Mouse (Mus musculus) liver, embryonic 16.5 days (tissue): Measurements from ENCODE around the gene Pdzd4. TPM values are rescaled to one million over a fixed set of nuclear protein-coding genes. Genes with fewer than 3 reads are reported as not detected.

Experiments
- polyA plus RNA-seq: library from polyadenylated mRNA; unstranded; fragments of >200 nt; fragmentation: Nextera tagmentation; extraction: Ambion mirVana; gene quantifications from 2 replicates; pipeline ENCODE4 v1.2.1, GENCODE M21; 2015

Gene Pdzd4
- polyA plus RNA-seq, 1 experiment from 2014 or later = 0.08 TPM

Other genes starting within 250 kb of the Pdzd4 start
- gene Dusp9, start 185.6 kb downstream of the Pdzd4 start, polyA plus RNA-seq = 21.3 and 21.5 TPM in 2 replicates
- gene Pnck, start 164.9 kb downstream of the Pdzd4 start, polyA plus RNA-seq = 1.5 and 1.6 TPM in 2 replicates
- gene Slc6a8, start 151.8 kb downstream of the Pdzd4 start, polyA plus RNA-seq = 0.12 and 0.50 TPM in 2 replicates
- gene Bcap31, start 108.8 kb downstream of the Pdzd4 start, polyA plus RNA-seq = 129 and 137 TPM in 2 replicates
- gene Abcd1, start 108.4 kb downstream of the Pdzd4 start, polyA plus RNA-seq = 8.0 and 8.1 TPM in 2 replicates
- gene Plxnb3, start 67.9 kb downstream of the Pdzd4 start, polyA plus RNA-seq = 0.23 and 0.47 TPM in 2 replicates
- gene Srpk3, start 50.6 kb downstream of the Pdzd4 start, polyA plus RNA-seq = 1.1 and 2.9 TPM in 2 replicates
- 111 and 112 TPM in 2 replicates for gene Idh3g, start 38.1 kb downstream of the Pdzd4 start, polyA plus RNA-seq
- gene Ssr4, start 37.9 kb downstream of the Pdzd4 start, polyA plus RNA-seq = 158 and 167 TPM in 2 replicates
- gene Avpr2, start 67.1 kb upstream of the Pdzd4 start, polyA plus RNA-seq = 0.08 and 0.25 TPM in 2 replicates
- gene L1cam, start 71.1 kb upstream of the Pdzd4 start, polyA plus RNA-seq = 0.16 and 0.35 TPM in 2 replicates
- gene Arhgap4, start 96.9 kb upstream of the Pdzd4 start, polyA plus RNA-seq = 6.6 and 7.7 TPM in 2 replicates
- gene Naa10, start 97.0 kb upstream of the Pdzd4 start, polyA plus RNA-seq = 69.0 and 70.6 TPM in 2 replicates
- gene Renbp, start 105.9 kb upstream of the Pdzd4 start, polyA plus RNA-seq = 21.3 and 24.6 TPM in 2 replicates
- 28.0 and 31.1 TPM in 2 replicates for gene Hcfc1, start 141.4 kb upstream of the Pdzd4 start, polyA plus RNA-seq
- gene Irak1, start 198.9 kb upstream of the Pdzd4 start, polyA plus RNA-seq = 19.9 and 25.7 TPM in 2 replicates